Mouse (Mus musculus): ENCODE measurements around the gene Faim2. TPM values are rescaled to one million over a fixed set of nuclear protein-coding genes. Genes with fewer than 3 reads are reported as not detected.
A peak's percentile ranks its signal among the peaks of the same experiment; 100 is the strongest.

Gene Faim2
- polyA plus RNA-seq, 1 experiment from 2014 or later, result 0.21 TPM

DNA sequence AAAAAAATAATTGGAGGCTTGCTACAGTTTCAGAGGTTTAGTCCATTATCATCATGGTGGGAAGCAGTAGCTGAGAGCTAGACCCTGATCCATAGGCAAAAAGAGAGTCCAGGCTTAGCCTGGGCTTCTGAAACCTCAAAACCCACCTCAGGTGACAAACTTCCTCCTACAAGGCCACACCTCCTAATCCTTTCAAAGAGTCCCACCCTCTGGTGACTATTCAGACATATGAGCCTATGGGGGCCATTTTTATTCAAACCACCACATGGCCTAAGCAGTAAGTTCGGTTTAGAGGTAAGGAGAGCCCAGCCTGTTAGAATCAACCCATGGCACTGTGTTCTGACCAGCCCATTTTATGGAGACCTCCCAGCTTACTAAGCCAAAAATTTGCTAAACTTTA is 52.2 kb downstream of the Faim2 start:
- Histone ChIP-seq H3K9me3 (ENCODE audit: control insufficient read depth, low read length) (no peaks in the 10 kb centered on the region), H3K27ac (ENCODE audit: low read depth, low read length) (no peak overlapping the region), H3K4me1 (replicated peaks; ENCODE audit: control insufficient read depth, insufficient read depth, low read length) (peaks cover 2% of the 10 kb centered on the region; the same call in 1 of the 2 replicates), H3K36me3 (ENCODE audit: control insufficient read depth, insufficient read depth, low read length) (no peaks in the 10 kb centered on the region), H3K27me3 (ENCODE audit: control insufficient read depth, insufficient read depth, low read length) (no peaks in the 10 kb centered on the region), H3K9ac (ENCODE audit: low read length) (no peak overlapping the region), H3K4me2 (ENCODE audit: low read depth, low read length, severe bottlenecking) (no peak overlapping the region), H3K4me3 (ENCODE audit: low read depth, low read length) (no peak overlapping the region)
- DNase-seq (ENCODE audit: low spot score) (no peak), ATAC-seq (replicated peaks; ENCODE audit: low FRiP score) (no peak)
- 70% methylated on average over 1 of the region's 1 CpGs for WGBS

DNA sequence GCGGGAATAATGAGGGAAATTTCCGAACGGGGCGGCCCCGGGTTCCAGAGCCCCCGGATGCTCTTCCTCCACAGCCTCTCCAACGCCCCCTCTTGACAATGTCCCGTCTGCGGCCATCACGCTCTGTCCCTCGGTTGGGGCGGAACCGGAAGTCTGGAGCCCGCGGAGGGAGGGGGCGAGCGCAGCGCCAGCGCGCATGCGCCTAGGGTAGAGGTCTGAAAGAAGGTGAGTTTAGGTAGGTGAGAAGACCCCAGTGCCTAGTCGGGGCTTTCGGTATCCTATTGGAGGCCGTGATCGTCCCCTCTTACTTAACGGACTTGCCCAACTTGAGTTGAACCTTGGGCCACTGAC is 53.4 kb downstream of the Faim2 start, which contains the start of gene Bcdin3d:
Bcdin3d (minus strand) TSS at position 155 of the 351 bp plus-strand sequence.
- DNase-seq (ENCODE audit: low spot score) (peak; percentile 95), ATAC-seq (replicated peaks; ENCODE audit: low FRiP score) (peak; percentile 88)
- Histone ChIP-seq H3K4me3 (ENCODE audit: low read depth, low read length) (peak within 1 kb of the TSS; percentile 79), H3K9ac (ENCODE audit: low read length) (peak within 1 kb of the TSS; percentile 80), H3K27me3 (ENCODE audit: control insufficient read depth, insufficient read depth, low read length) (no peaks in the 10 kb centered on the region), H3K4me2 (ENCODE audit: low read depth, low read length, severe bottlenecking) (peak within 1 kb of the TSS; percentile 61), H3K4me1 (replicated peaks; ENCODE audit: control insufficient read depth, insufficient read depth, low read length) (peaks cover 2% of the 10 kb centered on the region; the same call in 1 of the 2 replicates), H3K27ac (ENCODE audit: low read depth, low read length) (peak within 1 kb of the TSS; percentile 85), H3K36me3 (ENCODE audit: control insufficient read depth, insufficient read depth, low read length) (peaks cover 3% of the 10 kb centered on the region; the same call in 1 of the 2 replicates), H3K9me3 (ENCODE audit: control insufficient read depth, low read length) (no peaks in the 10 kb centered on the region)
- 1% methylated on average over 26 of the region's 26 CpGs for WGBS

DNA sequence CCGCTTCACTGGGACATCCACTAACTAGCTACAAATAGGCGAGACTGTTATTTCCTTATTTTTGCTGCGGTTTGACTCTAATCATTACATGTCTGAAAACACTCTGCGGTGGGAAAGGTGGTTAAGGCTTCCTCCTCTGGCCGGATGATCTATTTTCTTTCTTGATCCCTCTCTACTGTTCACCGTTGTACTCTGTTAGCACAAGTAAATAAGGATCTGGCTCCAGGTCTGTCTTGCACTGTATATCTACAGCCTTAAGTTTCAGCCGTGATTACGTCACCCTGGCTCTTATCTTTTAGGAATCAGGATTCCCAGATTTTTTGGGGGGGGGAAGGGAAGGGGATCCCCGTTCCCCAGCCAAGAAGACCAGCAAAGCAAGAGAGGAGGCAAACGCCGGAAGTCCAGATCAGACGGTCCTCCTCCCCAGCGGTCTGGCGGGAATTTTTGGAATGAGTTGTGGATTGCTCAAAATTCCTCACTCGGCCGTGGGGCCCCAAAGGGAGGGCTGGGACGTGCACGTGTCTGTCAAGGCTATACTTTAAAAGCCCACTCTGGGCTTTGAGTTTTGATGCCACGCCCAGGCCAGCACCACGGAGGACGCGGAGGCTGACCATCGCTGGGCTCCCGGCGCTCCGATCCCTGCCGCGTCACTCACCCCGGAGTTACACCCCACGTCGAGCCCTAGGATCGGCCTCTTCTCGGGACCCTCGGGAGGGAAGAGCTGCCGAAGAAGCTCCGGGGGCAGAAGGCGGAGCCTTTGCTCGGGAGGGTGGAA is 54.0 kb downstream of the Faim2 start:
- ATAC-seq (replicated peaks; ENCODE audit: low FRiP score), result peak; percentile 86
- no peaks in the 10 kb centered on the region for H3K27me3 ChIP-seq (ENCODE audit: control insufficient read depth, insufficient read depth, low read length)
- peaks cover 2% of the 10 kb centered on the region; the same call in 1 of the 2 replicates for H3K4me1 ChIP-seq (replicated peaks; ENCODE audit: control insufficient read depth, insufficient read depth, low read length)
- peak; percentile 83 for DNase-seq (ENCODE audit: low spot score)
- peaks cover 3% of the 10 kb centered on the region; the same call in 1 of the 2 replicates for H3K36me3 ChIP-seq (ENCODE audit: control insufficient read depth, insufficient read depth, low read length)
- no peaks in the 10 kb centered on the region for H3K9me3 ChIP-seq (ENCODE audit: control insufficient read depth, low read length)
- H3K9ac ChIP-seq (ENCODE audit: low read length), result peak overlapping the region; percentile 80
- H3K27ac ChIP-seq (ENCODE audit: low read depth, low read length), result peak overlapping the region; percentile 85
- WGBS, result 7% methylated on average over 38 of the region's 38 CpGs
- peak overlapping the region; percentile 61 for H3K4me2 ChIP-seq (ENCODE audit: low read depth, low read length, severe bottlenecking)
- peak overlapping the region; percentile 79 for H3K4me3 ChIP-seq (ENCODE audit: low read depth, low read length)

DNA sequence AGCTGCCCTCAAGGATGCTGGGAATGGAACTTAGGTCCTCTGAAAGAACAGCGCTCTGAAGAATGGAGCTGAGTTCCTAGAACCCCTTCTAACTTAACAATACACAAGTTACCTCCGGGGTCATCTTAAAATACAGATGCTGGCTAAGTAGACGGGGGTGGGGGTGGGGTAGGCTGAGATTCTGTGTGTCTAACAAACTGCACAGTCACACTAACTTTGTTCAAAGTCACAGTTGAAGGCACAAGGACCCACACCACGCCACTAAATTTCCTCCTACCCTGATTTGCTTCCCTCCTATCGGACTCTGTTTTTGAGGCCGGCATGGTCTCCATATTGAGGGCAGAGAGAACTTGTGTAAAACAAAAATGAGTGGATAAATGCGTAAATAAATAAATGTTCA is 55.0 kb downstream of the Faim2 start:
- DNase-seq (ENCODE audit: low spot score) (no peak), ATAC-seq (replicated peaks; ENCODE audit: low FRiP score) (no peak)
- Histone ChIP-seq H3K4me2 (ENCODE audit: low read depth, low read length, severe bottlenecking) (no peak overlapping the region), H3K27ac (ENCODE audit: low read depth, low read length) (no peak overlapping the region), H3K36me3 (ENCODE audit: control insufficient read depth, insufficient read depth, low read length) (peaks cover 3% of the 10 kb centered on the region; the same call in 1 of the 2 replicates), H3K9me3 (ENCODE audit: control insufficient read depth, low read length) (no peaks in the 10 kb centered on the region), H3K4me3 (ENCODE audit: low read depth, low read length) (no peak overlapping the region), H3K4me1 (replicated peaks; ENCODE audit: control insufficient read depth, insufficient read depth, low read length) (peaks cover 2% of the 10 kb centered on the region; the same call in 1 of the 2 replicates), H3K27me3 (ENCODE audit: control insufficient read depth, insufficient read depth, low read length) (no peaks in the 10 kb centered on the region), H3K9ac (ENCODE audit: low read length) (no peak overlapping the region; the same call in 1 of the 2 replicates)
- 93% methylated on average over 7 of the region's 7 CpGs for WGBS

DNA sequence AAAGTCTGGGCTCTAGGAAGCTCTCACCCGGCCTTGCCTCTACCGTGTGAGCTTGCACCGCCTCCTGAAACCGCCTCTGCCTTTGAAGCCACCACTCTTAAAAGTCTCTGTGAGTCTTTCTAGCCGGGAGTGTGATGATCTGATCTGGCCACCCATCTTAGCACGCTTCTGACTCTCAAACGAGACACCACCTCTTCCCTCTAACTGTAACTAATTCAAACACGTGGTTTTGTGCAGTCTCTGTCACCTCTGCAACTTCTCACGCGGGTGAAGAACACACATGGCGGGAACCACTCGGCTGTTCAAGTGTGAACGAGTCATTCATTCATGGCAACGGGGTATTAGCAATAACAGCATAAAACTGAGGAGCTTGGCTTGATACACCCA is 56.3 kb downstream of the Faim2 start:
- peaks cover 3% of the 10 kb centered on the region; the same call in 1 of the 2 replicates for H3K36me3 ChIP-seq (ENCODE audit: control insufficient read depth, insufficient read depth, low read length)
- no peak overlapping the region for H3K9ac ChIP-seq (ENCODE audit: low read length)
- no peak for DNase-seq (ENCODE audit: low spot score)
- peaks cover 2% of the 10 kb centered on the region; the same call in 1 of the 2 replicates for H3K4me1 ChIP-seq (replicated peaks; ENCODE audit: control insufficient read depth, insufficient read depth, low read length)
- H3K27me3 ChIP-seq (ENCODE audit: control insufficient read depth, insufficient read depth, low read length), result no peaks in the 10 kb centered on the region
- WGBS, result 83% methylated on average over 14 of the region's 14 CpGs
- no peak overlapping the region for H3K4me2 ChIP-seq (ENCODE audit: low read depth, low read length, severe bottlenecking)
- no peaks in the 10 kb centered on the region for H3K9me3 ChIP-seq (ENCODE audit: control insufficient read depth, low read length)
- H3K27ac ChIP-seq (ENCODE audit: low read depth, low read length), result no peak overlapping the region
- no peak for ATAC-seq (replicated peaks; ENCODE audit: low FRiP score)
- no peak overlapping the region for H3K4me3 ChIP-seq (ENCODE audit: low read depth, low read length)

DNA sequence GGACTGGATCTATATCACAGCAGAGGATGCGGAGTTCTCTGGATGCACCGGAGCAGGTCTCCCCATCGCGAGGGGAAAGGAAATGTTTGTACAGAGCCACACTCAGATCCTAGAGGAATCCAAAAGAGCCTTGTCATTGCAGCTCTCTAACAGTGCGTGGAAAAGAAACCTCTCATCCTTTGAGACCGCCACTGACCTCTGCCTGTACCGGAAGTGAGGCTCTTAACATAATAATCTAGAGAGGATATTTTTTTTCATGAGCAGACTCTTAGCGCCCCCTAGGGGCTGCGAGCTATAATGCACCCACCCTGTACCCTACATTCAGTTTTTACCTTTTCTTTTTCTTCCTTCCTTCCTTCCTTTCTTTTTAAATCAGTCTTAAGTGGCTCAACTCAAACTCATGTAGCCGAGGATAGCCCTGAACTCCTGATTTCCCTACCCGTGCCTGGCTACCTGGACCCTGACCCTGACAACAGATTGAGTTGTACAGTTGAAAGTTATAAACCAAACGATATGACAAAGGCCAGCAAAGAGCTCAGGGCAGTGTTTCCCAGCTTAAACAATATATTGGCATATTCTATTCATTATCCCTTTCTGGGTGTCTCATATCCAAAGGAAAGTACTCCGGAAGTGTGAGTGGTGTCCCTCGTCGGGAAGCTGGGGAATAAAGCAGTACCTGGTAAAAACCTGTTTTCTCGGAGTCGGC is 56.8 kb downstream of the Faim2 start:
- DNase-seq (ENCODE audit: low spot score), result peak; percentile 64
- Histone ChIP-seq H3K36me3 (ENCODE audit: control insufficient read depth, insufficient read depth, low read length) (peaks cover 3% of the 10 kb centered on the region; the same call in 1 of the 2 replicates), H3K9ac (ENCODE audit: low read length) (no peak overlapping the region), H3K4me2 (ENCODE audit: low read depth, low read length, severe bottlenecking) (no peak overlapping the region), H3K9me3 (ENCODE audit: control insufficient read depth, low read length) (no peaks in the 10 kb centered on the region), H3K27me3 (ENCODE audit: control insufficient read depth, insufficient read depth, low read length) (no peaks in the 10 kb centered on the region), H3K27ac (ENCODE audit: low read depth, low read length) (no peak overlapping the region), H3K4me3 (ENCODE audit: low read depth, low read length) (no peak overlapping the region), H3K4me1 (replicated peaks; ENCODE audit: control insufficient read depth, insufficient read depth, low read length) (peaks cover 2% of the 10 kb centered on the region; the same call in 1 of the 2 replicates)
- no peak for ATAC-seq (replicated peaks; ENCODE audit: low FRiP score)
- 66% methylated on average over 17 of the region's 17 CpGs for WGBS

DNA sequence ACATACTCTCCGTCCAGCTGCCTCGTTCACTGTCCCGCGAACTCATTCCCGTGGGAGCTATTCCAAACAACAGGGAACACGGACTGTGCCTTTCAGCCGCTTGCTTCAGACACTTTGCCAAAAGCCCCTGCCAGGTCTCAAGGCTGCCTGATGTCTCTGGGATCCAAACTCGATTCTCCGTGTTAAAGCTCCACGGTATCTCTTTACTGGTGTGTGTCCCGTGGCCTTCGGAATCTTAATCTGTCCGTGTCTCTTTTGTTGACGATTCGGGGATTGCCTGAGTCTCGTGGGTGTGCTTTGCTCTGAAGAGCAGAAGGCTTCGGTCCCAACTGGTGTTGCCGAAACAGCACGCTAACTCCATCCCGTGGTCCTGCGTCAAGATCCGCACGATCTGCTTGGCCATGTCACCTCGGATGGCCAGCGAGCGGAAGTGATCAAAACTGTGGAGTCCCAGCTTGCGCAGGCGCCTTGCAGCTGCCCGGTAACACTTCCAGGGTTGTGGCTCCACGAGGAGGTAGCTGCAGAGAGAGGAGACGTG is 57.7 kb downstream of the Faim2 start:
- ATAC-seq (replicated peaks; ENCODE audit: low FRiP score) (no peak), DNase-seq (ENCODE audit: low spot score) (no peak)
- H3K27me3 ChIP-seq (ENCODE audit: control insufficient read depth, insufficient read depth, low read length), result no peaks in the 10 kb centered on the region
- peaks cover 2% of the 10 kb centered on the region; the same call in 1 of the 2 replicates for H3K4me1 ChIP-seq (replicated peaks; ENCODE audit: control insufficient read depth, insufficient read depth, low read length)
- WGBS, result 94% methylated on average over 31 of the region's 31 CpGs
- H3K4me2 ChIP-seq (ENCODE audit: low read depth, low read length, severe bottlenecking), result no peak overlapping the region
- H3K36me3 ChIP-seq (ENCODE audit: control insufficient read depth, insufficient read depth, low read length), result peaks cover 3% of the 10 kb centered on the region; the same call in 1 of the 2 replicates
- no peaks in the 10 kb centered on the region for H3K9me3 ChIP-seq (ENCODE audit: control insufficient read depth, low read length)
- no peak overlapping the region for H3K9ac ChIP-seq (ENCODE audit: low read length)
- no peak overlapping the region for H3K27ac ChIP-seq (ENCODE audit: low read depth, low read length)
- no peak overlapping the region for H3K4me3 ChIP-seq (ENCODE audit: low read depth, low read length)

DNA sequence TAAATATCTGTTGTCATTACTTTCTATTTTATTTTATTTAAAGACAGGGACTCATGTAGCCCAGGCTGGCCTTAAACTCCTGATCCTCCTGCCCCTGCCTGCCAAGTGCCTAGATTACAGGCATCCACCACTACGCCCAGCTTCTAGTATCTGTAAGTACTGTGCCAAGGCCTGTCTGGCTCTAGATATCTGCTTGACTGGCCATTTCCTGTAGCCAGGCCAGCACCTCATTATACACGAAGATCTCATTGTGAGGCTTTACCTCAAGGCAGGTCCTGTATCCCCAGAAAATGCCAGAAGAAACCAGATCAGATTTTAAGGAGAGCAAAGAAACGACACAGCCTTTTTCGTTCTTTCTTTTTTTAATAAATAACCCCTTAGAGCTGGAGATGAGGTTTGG is 58.2 kb downstream of the Faim2 start:
- H3K9ac ChIP-seq (ENCODE audit: low read length), result no peak overlapping the region
- ATAC-seq (replicated peaks; ENCODE audit: low FRiP score), result no peak
- H3K4me3 ChIP-seq (ENCODE audit: low read depth, low read length), result no peak overlapping the region
- 88% methylated on average over 4 of the region's 4 CpGs for WGBS
- H3K4me2 ChIP-seq (ENCODE audit: low read depth, low read length, severe bottlenecking), result no peak overlapping the region
- peaks cover 2% of the 10 kb centered on the region; the same call in 1 of the 2 replicates for H3K4me1 ChIP-seq (replicated peaks; ENCODE audit: control insufficient read depth, insufficient read depth, low read length)
- no peak overlapping the region for H3K27ac ChIP-seq (ENCODE audit: low read depth, low read length)
- no peaks in the 10 kb centered on the region for H3K27me3 ChIP-seq (ENCODE audit: control insufficient read depth, insufficient read depth, low read length)
- H3K36me3 ChIP-seq (ENCODE audit: control insufficient read depth, insufficient read depth, low read length), result peaks cover 3% of the 10 kb centered on the region; the same call in 1 of the 2 replicates
- H3K9me3 ChIP-seq (ENCODE audit: control insufficient read depth, low read length), result no peaks in the 10 kb centered on the region
- no peak for DNase-seq (ENCODE audit: low spot score)

Measured in forebrain, embryonic 11.5 days (tissue).